Mouse (Mus musculus) small intestine, adult 2 months (tissue): ENCODE data around the gene 1700025G04Rik.

Source experiments
- CTCF ChIP-seq: fragments of 200-500 bp; IDR thresholded peaks from 2 replicates; pipeline ENCODE4 v1.5.1; 2012; ENCODE audit warnings: low read depth, mild to moderate bottlenecking, control low read depth, inconsistent platforms, low read length, moderate library complexity, mixed read lengths; ENCODE audit not compliant: insufficient replicate concordance, insufficient read length; ENCODE audit errors: extremely low read depth
- POLR2A ChIP-seq: fragments of 200-500 bp; IDR thresholded peaks from 2 replicates; pipeline ENCODE4 v1.6.1; 2012; ENCODE audit warnings: low read depth, mild to moderate bottlenecking, control low read depth, inconsistent platforms, low read length, moderate library complexity

GRCm38 (mm10) chr1:151980498-151980897 is 109.4 kb downstream of the 1700025G04Rik start:
- TF ChIP-seq CTCF (no peak), POLR2A (no peak)
